Mouse (Mus musculus) adrenal gland, adult 2 months (tissue): ENCODE results near the gene Pcdh15. TPM values are rescaled to one million over a fixed set of nuclear protein-coding genes. Genes with fewer than 3 reads are reported as not detected.

Source experiments
- DNase-seq: peaks from one replicate; pipeline ENCODE4 v3.0.0; 2021
- polyA plus RNA-seq: library from polyadenylated mRNA; depleted of rRNA; stranded (reverse); fragments of >200 nt; gene quantifications from 2 replicates; pipeline ENCODE4 v1.2.3, GENCODE M21; 2012
- total RNA-seq, 2 experiments: library from RNA; stranded (reverse); gene quantifications; 2 replicates each; pipeline ENCODE4 v1.2.3; 2021

The Pcdh15 gene
- total and polyA plus RNA-seq, 3 experiments, result 1.2 to 7.9 (median 5.0) TPM

GRCm38 (mm10) chr10:74305439-74306158 lies 1206.5 kb downstream of the Pcdh15 start:
- DNase-seq, result no peak

- no peak for DNase-seq
Measured at GRCm38 (mm10) chr10:74307035-74307434, 1207.9 kb downstream of the Pcdh15 start.

GRCm38 (mm10) chr10:74316091-74316490 lies 1216.9 kb downstream of the Pcdh15 start:
- DNase-seq, result no peak

GRCm38 (mm10) chr10:74335412-74335811 lies 1236.3 kb downstream of the Pcdh15 start:
- no peak for DNase-seq

- no peak for DNase-seq
Measured at GRCm38 (mm10) chr10:74339247-74340160, 1240.4 kb downstream of the Pcdh15 start.

- DNase-seq, result no peak
Measured at GRCm38 (mm10) chr10:74359526-74359925, 1260.4 kb downstream of the Pcdh15 start.

GRCm38 (mm10) chr10:74378697-74379096 lies 1279.6 kb downstream of the Pcdh15 start:
- no peak for DNase-seq

- DNase-seq, result no peak
Measured at GRCm38 (mm10) chr10:74379276-74380134, 1280.4 kb downstream of the Pcdh15 start.

- no peak for DNase-seq
Measured at GRCm38 (mm10) chr10:74387538-74388499, 1288.7 kb downstream of the Pcdh15 start.

- no peak for DNase-seq
Measured at GRCm38 (mm10) chr10:74403111-74403510, 1304.0 kb downstream of the Pcdh15 start.

- no peak for DNase-seq
Measured at GRCm38 (mm10) chr10:74414021-74414420, 1314.9 kb downstream of the Pcdh15 start.

GRCm38 (mm10) chr10:74414945-74415344 lies 1315.8 kb downstream of the Pcdh15 start:
- DNase-seq, result no peak

GRCm38 (mm10) chr10:74415359-74415758 lies 1316.2 kb downstream of the Pcdh15 start:
- DNase-seq, result no peak

- DNase-seq, result no peak
Measured at GRCm38 (mm10) chr10:74415949-74416348, 1316.8 kb downstream of the Pcdh15 start.

- no peak for DNase-seq
Measured at GRCm38 (mm10) chr10:74450069-74450468, 1350.9 kb downstream of the Pcdh15 start.

- DNase-seq, result no peak
Measured at GRCm38 (mm10) chr10:74463972-74464371, 1364.8 kb downstream of the Pcdh15 start.

GRCm38 (mm10) chr10:74480779-74481178 lies 1381.6 kb downstream of the Pcdh15 start:
- DNase-seq, result no peak

GRCm38 (mm10) chr10:74512315-74512714 lies 1413.2 kb downstream of the Pcdh15 start:
- DNase-seq, result no peak

GRCm38 (mm10) chr10:74513743-74514142 lies 1414.6 kb downstream of the Pcdh15 start:
- no peak for DNase-seq

GRCm38 (mm10) chr10:74538371-74538770 lies 1439.2 kb downstream of the Pcdh15 start:
- DNase-seq, result no peak

GRCm38 (mm10) chr10:74555326-74555725 lies 1456.2 kb downstream of the Pcdh15 start:
- no peak for DNase-seq
